Comparison of ENCODE assay signal across 8 mouse cellular contexts in the genomic region with DNA sequence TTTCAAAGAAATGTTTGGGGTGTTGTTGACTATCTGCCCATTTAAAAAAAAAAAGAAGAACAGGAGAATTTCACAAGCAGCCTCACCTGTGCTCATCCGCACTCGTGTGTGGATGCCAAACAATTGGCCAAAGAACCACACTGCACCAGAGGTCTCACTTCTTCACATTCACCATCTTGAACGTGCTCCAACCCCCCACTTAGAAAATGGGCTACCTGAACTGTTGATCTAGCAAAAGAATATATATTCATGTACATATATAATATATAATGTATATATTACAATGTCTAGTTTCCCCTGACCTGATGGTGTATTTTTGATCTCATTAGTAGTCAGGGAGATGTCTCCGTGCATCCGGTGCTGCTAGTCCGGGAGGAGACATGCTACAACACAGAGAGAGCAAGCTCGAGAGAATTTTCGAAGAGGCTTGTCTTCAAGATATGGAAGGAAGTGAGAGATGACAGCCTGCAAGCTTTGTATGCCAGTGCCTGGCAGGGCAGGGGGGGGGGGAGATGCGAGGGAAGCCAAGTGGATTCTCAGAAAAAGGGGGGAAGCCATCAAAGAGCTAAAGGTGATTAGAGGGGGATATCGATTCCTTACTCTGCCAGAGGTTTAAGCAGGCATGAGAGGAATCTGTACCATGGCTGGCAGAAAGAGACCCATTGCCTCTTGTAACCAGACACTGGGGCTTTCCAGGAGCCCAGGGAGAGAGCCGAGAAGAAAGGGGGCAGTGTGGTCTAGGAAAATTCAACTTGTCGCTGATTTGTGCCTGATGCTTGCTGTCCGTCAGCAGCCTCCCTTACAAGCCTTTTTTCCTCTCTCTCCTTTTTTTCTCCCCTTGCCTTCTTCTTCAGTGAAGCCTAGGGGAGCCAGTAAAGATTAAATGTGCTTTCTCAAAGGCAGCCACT.
A peak's percentile ranks its signal among the peaks of the same experiment; 100 is the strongest.
DNase-seq lines count a peak whose midpoint lies in the region; ATAC-seq and TF ChIP-seq lines count a peak whose summit lies in the region.

No protein-coding gene starts in this region.

- H3K36me3 ChIP-seq in spleen, adult 2 months (ENCODE audit: control insufficient read depth, insufficient read depth, low read length), result no peaks in the 10 kb centered on the region
- H3K36me3 ChIP-seq in forebrain, embryonic 15.5 days, result no peaks in the 10 kb centered on the region
- H3K36me3 ChIP-seq in liver, embryonic 13.5 days, result no peaks in the 10 kb centered on the region

- 41% methylated on average over 13 of the region's 13 CpGs for WGBS in spleen, adult 2 months
- WGBS in forebrain, embryonic 15.5 days, result 7% methylated on average over 13 of the region's 13 CpGs
- 38% methylated on average over 13 of the region's 13 CpGs for WGBS in liver, embryonic 13.5 days (ENCODE audit: insufficient replicate concordance)
- 44% methylated on average over 13 of the region's 13 CpGs for WGBS in olfactory bulb, adult 2 months

- peak; percentile 73 for ATAC-seq in forebrain, embryonic 15.5 days (replicated peaks)
- ATAC-seq in liver, embryonic 13.5 days (ENCODE audit: low read depth), result no peak

- 0 out of 2 replicates have a peak overlapping the region, but pooled peaks have one; percentile 4 for H3K27ac ChIP-seq in spleen, adult 2 months (ENCODE audit: insufficient read depth, low read length)
- H3K27ac ChIP-seq in forebrain, embryonic 15.5 days (replicated peaks), result peak overlapping the region; percentile 100
- H3K27ac ChIP-seq in liver, embryonic 13.5 days, result no peak overlapping the region
- H3K27ac ChIP-seq in olfactory bulb, adult 2 months (ENCODE audit: insufficient read depth, low read depth, low read length), result peak overlapping the region; percentile 83

- intact Hi-C loops in heart, postnatal 14 days (cut with DNase I), result loop anchor here (2.0 to 5.0 kb wide), 3 partner anchors 105 to 371 kb away; no protein-coding TSS in a partner anchor

- H3K9me3 ChIP-seq in forebrain, embryonic 15.5 days, result no peaks in the 10 kb centered on the region
- H3K9me3 ChIP-seq in liver, embryonic 13.5 days (replicated peaks), result no peaks in the 10 kb centered on the region

- TF ChIP-seq CTCF in spleen, adult 2 months (IDR thresholded peaks at IDR 0.05; ENCODE audit: extremely low read depth, insufficient read depth, insufficient read length, insufficient replicate concordance), result no peak
- TF ChIP-seq CTCF in olfactory bulb, adult 2 months (IDR thresholded peaks at IDR 0.05; ENCODE audit: insufficient read depth, low read depth, low read length), result no peak

- H3K4me2 ChIP-seq in forebrain, embryonic 15.5 days (replicated peaks), result peak overlapping the region; percentile 66
- H3K4me2 ChIP-seq in liver, embryonic 13.5 days, result no peak overlapping the region

- DNase-seq in spleen, adult 2 months (ENCODE audit: low read depth in 1 of 2, low spot score in 2 of 2), result no peak
- DNase-seq in spleen, adult 18-20 months, result no peak
- DNase-seq in heart, postnatal 14 days, result peak; percentile 50 to 65
- DNase-seq in kidney, postnatal 4 days, result peak; percentile 62 to 75
- DNase-seq in liver, embryonic 13.5 days, result no peak
- DNase-seq in thymus, postnatal 25 days, result no peak

- H3K4me1 ChIP-seq in spleen, adult 2 months (ENCODE audit: control insufficient read depth, insufficient read depth, insufficient read length), result no peaks in the 10 kb centered on the region
- H3K4me1 ChIP-seq in forebrain, embryonic 15.5 days, result peaks cover 33% of the 10 kb centered on the region
- H3K4me1 ChIP-seq in liver, embryonic 13.5 days (replicated peaks), result no peaks in the 10 kb centered on the region
- H3K4me1 ChIP-seq in olfactory bulb, adult 2 months (ENCODE audit: control insufficient read depth, insufficient read depth, low read length), result peaks cover 8% of the 10 kb centered on the region

- no peak for TF ChIP-seq POLR2A in spleen, adult 2 months (IDR thresholded peaks at IDR 0.05; ENCODE audit: low read depth, low read length)
- TF ChIP-seq POLR2A in olfactory bulb, adult 2 months (IDR thresholded peaks at IDR 0.05; ENCODE audit: insufficient read depth, low read depth, low read length), result no peak

- H3K27me3 ChIP-seq in spleen, adult 2 months (ENCODE audit: control insufficient read depth, insufficient read depth, low read length), result peaks cover 1% of the 10 kb centered on the region; the same call in 1 of the 2 replicates
- H3K27me3 ChIP-seq in forebrain, embryonic 15.5 days, result no peaks in the 10 kb centered on the region
- H3K27me3 ChIP-seq in liver, embryonic 13.5 days, result peaks cover 19% of the 10 kb centered on the region

- no peak overlapping the region for H3K4me3 ChIP-seq in spleen, adult 2 months (ENCODE audit: extremely low read depth, insufficient read depth, insufficient read length)
- peak overlapping the region; percentile 75 for H3K4me3 ChIP-seq in forebrain, embryonic 15.5 days
- 0 out of 2 replicates have a peak overlapping the region, but pooled peaks have one; percentile 21 for H3K4me3 ChIP-seq in liver, embryonic 13.5 days (replicated peaks)
- H3K4me3 ChIP-seq in olfactory bulb, adult 2 months (ENCODE audit: insufficient read depth, low read depth, low read length), result peak overlapping the region; percentile 11

- peak overlapping the region; percentile 94 for H3K9ac ChIP-seq in forebrain, embryonic 15.5 days (replicated peaks)
- no peak overlapping the region for H3K9ac ChIP-seq in liver, embryonic 13.5 days

Comparison
In these comparisons a context has a peak if more than half of its experiments do, and no peak if none do; other contexts are left out.
1. DNase-seq: peak in heart, postnatal 14 days (2 of 2) and kidney, postnatal 4 days (2 of 2); none in spleen, adult 2 months (0 of 2), spleen, adult 18-20 months (0 of 2), liver, embryonic 13.5 days (single experiment) and thymus, postnatal 25 days (single experiment).